In the genomic region with DNA sequence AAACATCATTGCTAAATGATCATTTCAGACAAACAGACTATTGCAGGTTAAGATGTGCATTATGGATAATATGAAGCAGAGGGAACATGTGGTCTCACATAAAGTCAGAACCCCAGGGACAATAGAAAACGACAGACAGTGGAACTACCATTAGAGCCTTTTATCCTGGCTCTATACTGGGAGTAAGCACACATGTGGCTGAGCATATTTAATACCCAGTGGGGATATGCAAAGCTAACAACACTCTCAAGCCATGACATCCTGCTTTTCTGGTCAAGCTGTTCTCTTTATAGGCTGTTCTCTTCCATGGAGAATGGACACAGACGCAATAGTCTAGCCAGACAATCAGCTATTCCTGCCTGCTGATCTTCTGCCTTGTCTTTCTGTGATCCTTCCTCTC, we compare ENCODE assay signal across 11 mouse cellular contexts.
"Had no signal": no experiment of that assay in that cellular context is flagged by ENCODE, and none has a peak within 500 bp of the region (broad histone marks: within the 10 kb centered on the region; RNA-seq: fewer than 3 reads in every experiment).

No protein-coding gene starts in this region.

- H3K4me1 ChIP-seq: limb, embryonic 15.5 days; liver, embryonic 12.5 days had no signal

- H3K4me2 ChIP-seq: limb, embryonic 15.5 days; liver, embryonic 12.5 days; lung, embryonic 14.5 days had no signal

- H3K27me3 ChIP-seq: limb, embryonic 15.5 days; liver, embryonic 12.5 days had no signal

- H3K36me3 ChIP-seq: limb, embryonic 15.5 days; liver, embryonic 12.5 days had no signal

- ATAC-seq: inflammation-experienced regulatory T-cells, adult 6 months; intestine, postnatal 0 days; liver, embryonic 12.5 days had no signal

- H3K27ac ChIP-seq: limb, embryonic 15.5 days; liver, embryonic 12.5 days; stomach, postnatal 0 days had no signal

- H3K9ac ChIP-seq: limb, embryonic 15.5 days; liver, embryonic 12.5 days; lung, embryonic 14.5 days had no signal

- H3K4me3 ChIP-seq: limb, embryonic 15.5 days; liver, embryonic 12.5 days had no signal

- DNase-seq: kidney, adult 8-10 months; kidney, postnatal 25 days; lung, embryonic 14.5 days; lung, postnatal 10 days; lung, postnatal 4 days; thymus, postnatal 4 days had no signal

- H3K9me3 ChIP-seq: limb, embryonic 15.5 days; liver, embryonic 12.5 days had no signal
